Mouse (Mus musculus): Measurements from ENCODE around the gene Aak1.
A peak's percentile ranks its signal among the peaks of the same experiment; 100 is the strongest.

Gene Aak1

GRCm38 (mm10) chr6:86963987-86964685, 114.8 kb downstream of the Aak1 start:
- peak; percentile 76 for DNase-seq (ENCODE audit: low spot score)

GRCm38 (mm10) chr6:86967166-86967565, 117.8 kb downstream of the Aak1 start:
- no peak for DNase-seq (ENCODE audit: low spot score)

- DNase-seq (ENCODE audit: low spot score): no peak
Measured at GRCm38 (mm10) chr6:86973956-86974355, 124.6 kb downstream of the Aak1 start.

DNA sequence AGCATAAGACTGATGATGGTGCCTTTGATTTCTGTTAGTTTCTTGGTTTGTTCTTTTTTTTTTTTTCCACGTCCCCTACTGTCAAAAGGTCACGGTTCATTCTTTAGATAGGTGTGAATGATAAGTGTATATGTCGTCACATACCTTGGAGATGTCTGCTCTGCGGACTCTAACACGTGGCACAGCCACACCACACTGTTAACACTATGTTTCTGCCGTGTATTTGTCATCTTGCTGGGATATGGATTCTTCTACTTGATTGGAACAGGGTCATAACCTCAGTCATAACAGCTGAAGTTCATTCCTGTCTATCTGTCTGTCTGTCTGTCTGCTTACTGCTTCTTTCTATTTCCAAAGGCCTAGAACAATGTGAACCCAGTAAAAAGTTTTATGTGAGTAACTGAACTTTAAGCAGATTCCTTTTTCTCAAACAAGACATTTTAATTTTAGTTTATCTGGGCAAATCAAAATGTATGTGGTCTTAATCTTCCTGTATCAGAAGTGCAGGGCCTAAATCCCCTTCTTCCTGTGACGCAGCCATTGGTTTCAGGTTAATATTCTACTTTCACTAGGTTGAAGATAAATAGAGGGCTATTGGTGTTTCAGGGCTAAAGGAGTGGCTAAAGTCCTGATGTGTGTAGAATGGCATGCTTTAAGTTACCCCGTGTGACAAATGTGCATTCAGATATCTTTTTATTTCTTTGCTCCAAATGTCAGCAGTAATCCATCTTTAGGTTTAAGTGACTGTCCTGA, 129.0 kb downstream of the Aak1 start:
- DNase-seq (ENCODE audit: low spot score): peak; percentile 54

- peak; percentile 50 for DNase-seq (ENCODE audit: low spot score)
Measured at GRCm38 (mm10) chr6:86978909-86979265, 129.6 kb downstream of the Aak1 start.

- DNase-seq (ENCODE audit: low spot score): no peak
Measured at GRCm38 (mm10) chr6:86981206-86981605, 131.9 kb downstream of the Aak1 start.

GRCm38 (mm10) chr6:86985314-86986106, 136.2 kb downstream of the Aak1 start:
- DNase-seq (ENCODE audit: low spot score): no peak

GRCm38 (mm10) chr6:86989576-86989975, 140.3 kb downstream of the Aak1 start:
- DNase-seq (ENCODE audit: low spot score): no peak

- no peak for DNase-seq (ENCODE audit: low spot score)
Measured at GRCm38 (mm10) chr6:86991041-86991440, 141.7 kb downstream of the Aak1 start.

- no peak for DNase-seq (ENCODE audit: low spot score)
Measured at GRCm38 (mm10) chr6:86992349-86992748, 143.0 kb downstream of the Aak1 start.

DNA sequence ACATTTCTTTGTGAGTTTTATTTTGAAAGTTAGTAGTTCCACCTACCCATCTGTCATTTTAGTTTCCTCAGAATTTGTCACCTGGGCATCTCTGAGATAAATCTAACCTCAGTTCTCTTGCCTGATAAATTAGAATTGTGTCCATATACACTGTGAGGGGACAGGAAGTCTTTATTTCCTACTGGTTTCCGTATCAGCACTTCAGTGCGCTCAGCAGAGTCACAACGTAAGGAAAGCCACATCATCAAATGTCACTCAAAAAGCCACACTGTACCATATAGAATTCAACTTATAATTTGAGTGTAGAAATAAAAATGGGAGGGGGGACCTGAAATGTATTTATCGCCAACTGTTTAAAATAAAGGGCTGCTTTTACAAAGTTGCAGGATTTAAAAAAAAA, 144.9 kb downstream of the Aak1 start:
- DNase-seq (ENCODE audit: low spot score): no peak

DNA sequence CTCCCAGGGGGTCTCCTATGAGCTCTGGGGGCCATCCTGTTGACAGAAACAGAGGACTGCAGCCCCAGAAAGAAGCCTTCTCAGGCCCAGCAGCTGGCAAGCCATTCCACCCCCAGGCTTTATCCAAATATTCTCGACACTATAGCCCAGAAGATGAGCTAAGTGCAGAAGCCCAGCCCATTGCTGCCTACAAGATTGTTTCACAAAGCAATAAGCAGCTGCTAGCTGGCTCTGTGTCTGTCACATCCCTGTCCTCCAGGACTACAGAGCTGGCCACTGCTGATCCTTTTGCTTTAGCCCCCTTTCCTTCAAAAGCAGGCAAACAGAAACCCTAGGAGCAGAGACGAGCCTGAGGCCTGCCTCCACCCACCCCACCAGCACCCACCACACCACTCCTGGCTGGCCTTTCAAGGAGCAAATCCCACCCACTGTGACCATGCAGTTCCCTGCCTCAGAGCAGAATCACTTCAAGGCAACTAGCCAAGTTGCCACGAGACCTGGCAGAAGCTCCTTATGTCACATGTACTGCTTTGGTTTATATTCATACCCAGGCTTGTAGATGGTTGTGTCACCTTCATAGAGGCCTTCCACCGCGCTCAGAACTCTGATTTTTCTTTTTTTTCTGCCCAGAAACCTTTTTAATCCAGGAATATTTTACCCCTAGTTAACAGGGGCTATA, 147.5 kb downstream of the Aak1 start:
- DNase-seq (ENCODE audit: low spot score): no peak

DNA sequence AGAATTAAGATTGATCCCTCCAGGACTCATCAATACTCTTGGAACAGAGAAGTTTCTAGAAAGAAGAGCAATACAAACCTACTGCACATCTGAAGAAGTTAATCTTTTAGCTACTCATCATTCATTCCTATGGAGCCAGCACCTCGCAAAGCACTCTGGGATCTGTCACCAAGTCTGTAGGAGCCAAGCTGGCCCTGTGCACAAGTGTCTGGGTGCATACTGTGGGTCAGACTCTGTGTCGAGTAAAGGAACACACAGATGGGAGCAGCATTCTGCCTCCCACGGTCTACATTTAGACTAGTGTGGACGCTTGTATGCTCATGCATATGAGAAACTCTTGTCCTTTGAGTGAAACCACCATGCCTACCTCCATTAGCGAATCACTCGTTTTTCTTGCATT, 148.0 kb downstream of the Aak1 start:
- DNase-seq (ENCODE audit: low spot score): no peak

- peak; percentile 42 for DNase-seq (ENCODE audit: low spot score)
Measured at GRCm38 (mm10) chr6:87001995-87002394, 152.7 kb downstream of the Aak1 start.

- peak; percentile 85 for DNase-seq (ENCODE audit: low spot score)
Measured at GRCm38 (mm10) chr6:87002521-87003055, 153.3 kb downstream of the Aak1 start.

DNA sequence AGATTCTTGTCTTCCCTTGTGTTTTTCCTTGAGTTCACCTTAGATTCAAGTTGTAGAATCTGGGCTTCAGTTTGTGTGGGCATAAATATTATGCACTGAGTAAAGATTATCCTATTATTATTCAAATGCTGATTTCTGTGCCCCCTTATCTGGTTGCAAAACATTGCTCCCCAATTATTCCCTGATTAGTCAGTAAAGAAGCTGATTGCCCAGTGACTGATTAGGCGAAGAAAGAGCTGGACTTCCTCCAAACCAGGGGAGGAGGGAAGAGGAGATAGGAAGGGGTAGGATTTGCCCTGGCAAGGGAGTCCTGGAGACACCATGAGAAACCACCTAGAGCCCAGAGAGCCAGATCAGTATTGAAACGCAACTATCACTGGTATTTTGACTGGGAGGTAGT, 154.8 kb downstream of the Aak1 start:
- no peak for DNase-seq (ENCODE audit: low spot score)

DNA sequence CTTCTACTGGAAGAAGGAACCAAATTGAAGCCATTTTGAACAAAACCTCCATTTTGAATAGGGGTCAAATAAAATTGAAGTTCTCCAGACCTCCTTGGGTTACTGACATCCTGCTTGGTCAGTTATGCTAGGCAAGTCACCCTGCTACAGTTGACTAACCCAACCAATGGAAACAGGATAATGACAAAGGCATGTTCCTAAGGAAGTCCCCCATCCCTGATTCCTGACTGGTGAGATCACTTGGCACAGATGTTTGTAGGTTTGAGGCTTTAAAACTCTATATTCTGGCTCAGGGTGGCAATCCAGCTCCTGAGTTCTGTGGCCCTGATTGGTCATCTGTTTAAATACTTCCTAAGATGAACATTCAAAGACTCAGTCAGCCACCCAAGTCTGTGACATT, 156.3 kb downstream of the Aak1 start:
- no peak for DNase-seq (ENCODE audit: low spot score)

DNA sequence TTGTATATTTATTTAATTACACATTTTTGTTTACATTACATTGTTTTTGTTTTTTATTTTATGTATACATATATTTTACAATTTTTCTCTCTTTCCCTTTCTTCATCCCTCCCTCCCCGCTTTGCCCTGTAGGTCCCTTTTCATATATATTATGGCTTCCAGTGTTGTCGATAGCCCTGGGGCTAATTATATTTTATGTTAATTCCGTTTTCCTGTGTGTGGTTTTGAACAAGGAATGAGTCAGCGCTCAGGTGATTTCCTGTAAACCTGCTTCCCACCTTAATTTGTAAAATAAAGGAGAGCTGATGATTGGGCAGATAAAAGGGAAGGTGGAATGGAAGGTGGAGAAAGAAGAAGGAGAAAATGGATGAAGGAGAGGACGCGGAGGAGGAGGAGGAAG, 159.6 kb downstream of the Aak1 start, which contains the start of gene Nfu1:
Gene Nfu1 (plus strand): TSS at position 350 of the 400 bp plus-strand sequence.
- no peak for DNase-seq (ENCODE audit: low spot score)

DNA sequence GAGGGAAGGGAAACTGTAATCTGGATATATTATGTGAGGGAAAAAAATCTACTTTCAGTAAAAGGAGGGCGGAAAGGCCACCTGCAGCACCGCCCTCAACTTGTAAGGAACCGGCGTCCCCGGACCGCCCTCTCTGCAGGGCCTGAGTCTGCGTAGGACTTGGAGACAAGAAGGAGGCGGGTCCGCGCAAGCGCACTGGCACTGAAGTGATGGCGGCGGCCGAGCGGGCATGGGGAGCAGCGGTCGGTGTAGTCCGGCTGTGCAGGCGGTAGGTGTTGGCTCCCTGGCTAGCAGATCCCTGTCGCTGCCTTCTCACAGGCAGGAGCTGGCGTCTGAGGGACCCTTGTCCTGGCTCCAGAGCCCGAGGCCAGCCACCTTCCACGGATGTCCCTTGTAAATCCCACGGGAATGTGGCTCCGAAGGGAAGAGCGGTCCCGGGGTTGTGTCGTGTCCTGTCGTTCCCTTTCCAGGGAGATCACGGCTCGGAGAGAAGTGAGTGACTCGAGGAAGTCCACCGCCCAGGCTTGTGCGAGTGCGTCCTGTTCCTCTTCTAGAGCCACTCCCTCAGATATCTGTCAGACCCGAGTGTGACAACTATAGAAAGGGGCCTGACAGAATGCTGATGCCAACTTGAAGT, 160.5 kb downstream of the Aak1 start:
- DNase-seq (ENCODE audit: low spot score): peak; percentile 91

GRCm38 (mm10) chr6:87016916-87017315, 167.6 kb downstream of the Aak1 start:
- no peak for DNase-seq (ENCODE audit: low spot score)

DNA sequence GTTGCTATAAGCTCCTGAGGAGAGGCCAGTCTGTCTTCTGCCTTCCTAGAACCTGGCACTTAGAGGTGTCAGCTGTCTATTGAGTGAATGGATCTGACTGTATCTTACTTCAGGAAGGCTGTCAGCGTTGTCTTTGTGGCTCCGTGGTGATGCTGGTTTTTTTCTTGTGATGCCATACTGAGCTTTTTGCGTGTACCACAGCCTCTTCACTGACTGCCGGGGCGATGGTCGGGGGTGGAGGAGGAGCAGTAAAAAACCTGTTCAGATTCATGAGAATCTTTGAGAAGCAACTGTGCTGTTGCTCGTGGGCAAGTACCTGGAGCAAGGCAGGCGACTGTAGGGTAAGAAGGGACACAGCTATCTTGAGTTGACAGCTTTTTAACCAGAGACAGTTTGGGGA, 169.6 kb downstream of the Aak1 start:
- DNase-seq (ENCODE audit: low spot score): no peak
